Mouse (Mus musculus) heart, embryonic 15.5 days (tissue): ENCODE results near the gene Ola1. TPM values are rescaled to one million over a fixed set of nuclear protein-coding genes. Genes with fewer than 3 reads are reported as not detected.

Experiments
- ATAC-seq: fragments of 200-750 bp; cut with Nextera tagmentation; replicated peaks from 2 replicates; pipeline ENCODE4 v1.8.0; 2017; ENCODE audit warnings: low read depth, moderate TSS enrichment; ENCODE audit not compliant: insufficient number of reproducible peaks, insufficient read depth, low FRiP score
- H3K27ac ChIP-seq: fragments of 300-500 bp; sonication (generic); 2 replicates; pipeline ENCODE4 v1.5.1; 2015; ENCODE audit warnings: mild to moderate bottlenecking, inconsistent platforms
- H3K27me3 ChIP-seq: fragments of 300-500 bp; sonication (generic); 2 replicates; pipeline ENCODE4 v1.6.1; 2015; ENCODE audit warnings: inconsistent platforms
- H3K36me3 ChIP-seq: fragments of 300-500 bp; sonication (generic); 2 replicates; pipeline ENCODE4 v1.6.1; 2015; ENCODE audit warnings: mild to moderate bottlenecking, inconsistent platforms
- H3K4me1 ChIP-seq: fragments of 300-500 bp; sonication (generic); replicated peaks from 2 replicates; pipeline ENCODE4 v1.6.1; 2015; ENCODE audit warnings: inconsistent platforms
- H3K4me2 ChIP-seq: fragments of 300-500 bp; sonication (generic); 2 replicates; pipeline ENCODE4 v1.6.1; 2015; ENCODE audit warnings: inconsistent platforms, mild to moderate bottlenecking, moderate library complexity
- H3K4me3 ChIP-seq: fragments of 300-500 bp; sonication (generic); 2 replicates; pipeline ENCODE4 v1.5.1; 2015; ENCODE audit warnings: mild to moderate bottlenecking, inconsistent platforms
- H3K9ac ChIP-seq: fragments of 300-500 bp; sonication (generic); 2 replicates; pipeline ENCODE4 v1.6.1; 2015; ENCODE audit warnings: mild to moderate bottlenecking, inconsistent platforms
- H3K9me3 ChIP-seq: fragments of 300-500 bp; sonication (generic); replicated peaks from 2 replicates; pipeline ENCODE4 v1.6.1; 2016; ENCODE audit warnings: inconsistent platforms
- WGBS: fragments of 180-500 bp; shearing (Covaris S2); methylation state at CpG from one replicate; pipeline ENCODE4 v1.1.7; 2015; ENCODE audit warnings: mixed read lengths; 5-methylcytosine and 5-hydroxymethylcytosine counted together
- polyA plus RNA-seq: library from polyadenylated mRNA; unstranded; fragments of >200 nt; fragmentation: Nextera tagmentation; extraction: Ambion mirVana; gene quantifications from 2 replicates; pipeline ENCODE4 v1.2.1, GENCODE M21; 2015

The Ola1 gene
- polyA plus RNA-seq, 1 experiment from 2014 or later: 59.2 TPM

DNA sequence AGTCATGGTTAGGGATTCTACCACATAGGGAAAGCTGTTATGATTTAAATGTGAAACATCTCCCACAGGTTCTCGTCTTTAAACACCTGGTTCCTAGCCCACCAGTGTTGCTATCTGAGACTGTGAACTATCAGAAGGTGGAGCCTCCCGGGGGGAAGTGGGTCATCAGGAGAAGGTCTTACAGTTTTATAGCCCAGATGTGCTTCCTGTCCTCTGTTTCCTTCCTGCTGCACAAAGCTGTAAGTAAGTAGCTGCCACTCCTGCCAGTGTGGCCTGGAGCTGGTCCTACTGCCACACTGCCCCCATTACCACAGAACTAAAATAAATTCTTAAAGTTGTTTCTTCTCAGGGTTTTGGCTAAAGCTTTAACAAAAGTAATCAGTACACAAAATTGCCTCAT, 72.6 kb downstream of the Ola1 start:
- 79% methylated on average over 2 of the region's 2 CpGs for WGBS
- Histone ChIP-seq H3K27ac (no peak overlapping the region), H3K4me3 (no peak overlapping the region), H3K4me2 (no peak overlapping the region), H3K9ac (no peak overlapping the region), H3K36me3 (no peaks in the 10 kb centered on the region), H3K9me3 (no peaks in the 10 kb centered on the region), H3K4me1 (no peaks in the 10 kb centered on the region), H3K27me3 (no peaks in the 10 kb centered on the region)
- ATAC-seq: no peak

GRCm38 (mm10) chr2:73143732-73144131, 75.0 kb downstream of the Ola1 start:
- no peak overlapping the region for H3K27ac ChIP-seq
- H3K4me1 ChIP-seq: no peaks in the 10 kb centered on the region
- WGBS: 84% methylated on average over 2 of the region's 2 CpGs
- H3K9ac ChIP-seq: no peak overlapping the region
- H3K4me3 ChIP-seq: no peak overlapping the region
- H3K9me3 ChIP-seq: no peaks in the 10 kb centered on the region
- no peak overlapping the region for H3K4me2 ChIP-seq
- no peaks in the 10 kb centered on the region for H3K36me3 ChIP-seq
- ATAC-seq: no peak
- no peaks in the 10 kb centered on the region for H3K27me3 ChIP-seq

DNA sequence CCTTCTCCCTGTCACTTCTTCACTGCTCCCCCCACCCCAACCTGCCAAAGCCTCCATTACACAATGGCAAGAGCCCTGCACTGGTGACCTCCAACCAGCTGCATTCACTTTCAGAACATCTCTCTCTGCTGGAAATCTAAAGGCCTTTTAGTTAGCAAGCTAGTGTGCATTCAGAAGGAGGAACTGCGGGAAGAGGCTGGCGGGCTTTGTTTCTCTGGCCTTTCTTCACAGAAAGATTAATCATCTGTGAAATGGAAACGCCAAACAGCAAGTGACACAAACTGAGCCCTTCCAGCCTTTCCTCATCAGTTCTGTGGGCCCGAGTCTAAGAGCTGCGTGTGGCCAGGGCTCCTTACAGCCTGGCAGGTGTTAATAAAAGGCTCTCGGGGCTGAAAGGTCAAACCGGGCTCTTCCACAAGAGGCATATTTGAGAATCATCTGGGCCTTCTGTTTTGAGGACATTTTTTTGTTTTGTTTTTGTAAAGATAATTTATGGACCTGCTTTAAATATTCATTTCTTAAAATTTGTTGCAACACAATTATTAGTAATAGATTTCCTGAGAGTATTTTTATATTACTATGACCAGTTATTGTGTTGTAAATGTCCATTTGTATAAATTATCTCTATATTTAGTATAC, 75.8 kb downstream of the Ola1 start:
- no peak for ATAC-seq
- H3K9ac ChIP-seq: no peak overlapping the region
- no peaks in the 10 kb centered on the region for H3K36me3 ChIP-seq
- WGBS: 66% methylated on average over 7 of the region's 7 CpGs
- no peaks in the 10 kb centered on the region for H3K9me3 ChIP-seq
- no peak overlapping the region for H3K4me2 ChIP-seq
- H3K4me3 ChIP-seq: no peak overlapping the region
- no peaks in the 10 kb centered on the region for H3K27me3 ChIP-seq
- H3K27ac ChIP-seq: no peak overlapping the region
- no peaks in the 10 kb centered on the region for H3K4me1 ChIP-seq

GRCm38 (mm10) chr2:73132897-73133296, 85.8 kb downstream of the Ola1 start:
- no peak overlapping the region for H3K4me2 ChIP-seq
- no peak overlapping the region for H3K27ac ChIP-seq
- no peaks in the 10 kb centered on the region for H3K27me3 ChIP-seq
- H3K36me3 ChIP-seq: no peaks in the 10 kb centered on the region
- no peaks in the 10 kb centered on the region for H3K9me3 ChIP-seq
- H3K9ac ChIP-seq: no peak overlapping the region
- H3K4me3 ChIP-seq: no peak overlapping the region
- H3K4me1 ChIP-seq: no peaks in the 10 kb centered on the region
- no peak for ATAC-seq
- 89% methylated on average over 2 of the region's 2 CpGs for WGBS

- 84% methylated on average over 1 of the region's 1 CpGs for WGBS
- H3K27me3 ChIP-seq: no peaks in the 10 kb centered on the region
Observed at GRCm38 (mm10) chr2:73127686-73128085, 91.0 kb downstream of the Ola1 start.

GRCm38 (mm10) chr2:73118781-73119180, 99.9 kb downstream of the Ola1 start:
- Histone ChIP-seq H3K36me3 (no peaks in the 10 kb centered on the region), H3K9ac (no peak overlapping the region), H3K27ac (no peak overlapping the region), H3K9me3 (no peaks in the 10 kb centered on the region), H3K4me1 (no peaks in the 10 kb centered on the region), H3K4me3 (no peak overlapping the region), H3K27me3 (no peaks in the 10 kb centered on the region), H3K4me2 (no peak overlapping the region)
- 87% methylated on average over 2 of the region's 2 CpGs for WGBS
- no peak for ATAC-seq

More at GRCm38 (mm10) chr2:73127686-73128085, 91.0 kb downstream of the Ola1 start:
- Histone ChIP-seq H3K4me2 (no peak overlapping the region), H3K9ac (no peak overlapping the region), H3K4me1 (no peaks in the 10 kb centered on the region), H3K4me3 (no peak overlapping the region), H3K36me3 (no peaks in the 10 kb centered on the region), H3K9me3 (no peaks in the 10 kb centered on the region), H3K27ac (no peak overlapping the region)
- no peak for ATAC-seq

GRCm38 (mm10) chr2:73107089-73107488, 111.6 kb downstream of the Ola1 start:
- Histone ChIP-seq H3K9ac (no peak overlapping the region), H3K36me3 (no peaks in the 10 kb centered on the region), H3K27me3 (no peaks in the 10 kb centered on the region), H3K4me3 (no peak overlapping the region), H3K27ac (no peak overlapping the region), H3K4me1 (no peaks in the 10 kb centered on the region), H3K4me2 (no peak overlapping the region), H3K9me3 (no peaks in the 10 kb centered on the region)
- WGBS: 64% methylated on average over 5 of the region's 5 CpGs
- no peak for ATAC-seq

- H3K4me2 ChIP-seq: no peak overlapping the region
- H3K4me3 ChIP-seq: no peak overlapping the region
- no peak overlapping the region for H3K9ac ChIP-seq
- H3K27me3 ChIP-seq: no peaks in the 10 kb centered on the region
- no peaks in the 10 kb centered on the region for H3K4me1 ChIP-seq
- no peaks in the 10 kb centered on the region for H3K9me3 ChIP-seq
- ATAC-seq: no peak
- H3K27ac ChIP-seq: no peak overlapping the region
- WGBS: 80% methylated on average over 3 of the region's 3 CpGs
- H3K36me3 ChIP-seq: no peaks in the 10 kb centered on the region
Observed at GRCm38 (mm10) chr2:73096491-73096890, 122.2 kb downstream of the Ola1 start.

DNA sequence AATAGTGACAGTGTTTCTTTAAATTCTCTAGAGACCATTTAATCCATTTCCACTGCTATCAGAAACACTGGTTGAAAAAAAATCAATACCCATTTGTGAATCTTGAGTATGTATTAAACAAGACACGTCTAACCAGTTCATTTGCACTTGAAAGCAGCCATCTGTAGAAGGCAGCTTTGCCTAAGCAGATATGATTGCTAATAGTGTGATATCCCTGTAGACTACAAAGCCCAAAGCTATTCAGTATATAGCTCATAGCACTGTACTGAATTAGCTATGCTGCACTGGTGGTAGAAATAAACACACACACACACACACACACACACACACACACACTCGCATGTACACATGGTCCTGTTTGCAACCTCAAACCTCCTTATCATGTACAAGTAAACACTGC, 123.4 kb downstream of the Ola1 start:
- Histone ChIP-seq H3K9me3 (no peaks in the 10 kb centered on the region), H3K36me3 (no peaks in the 10 kb centered on the region), H3K4me2 (no peak overlapping the region), H3K27me3 (no peaks in the 10 kb centered on the region), H3K4me3 (no peak overlapping the region), H3K9ac (no peak overlapping the region), H3K27ac (no peak overlapping the region), H3K4me1 (no peaks in the 10 kb centered on the region)
- 66% methylated on average over 2 of the region's 2 CpGs for WGBS
- no peak for ATAC-seq

GRCm38 (mm10) chr2:73093032-73093431, 125.7 kb downstream of the Ola1 start:
- no peak overlapping the region for H3K9ac ChIP-seq
- H3K27me3 ChIP-seq: no peaks in the 10 kb centered on the region
- H3K9me3 ChIP-seq: no peaks in the 10 kb centered on the region
- H3K36me3 ChIP-seq: no peaks in the 10 kb centered on the region
- no peak overlapping the region for H3K4me3 ChIP-seq
- no peak overlapping the region for H3K27ac ChIP-seq
- H3K4me1 ChIP-seq: peaks cover 6% of the 10 kb centered on the region; the same call in 1 of the 2 replicates
- no peak for ATAC-seq
- H3K4me2 ChIP-seq: no peak overlapping the region
- 71% methylated on average over 6 of the region's 6 CpGs for WGBS

- H3K4me2 ChIP-seq: no peak overlapping the region
- no peaks in the 10 kb centered on the region for H3K36me3 ChIP-seq
- H3K4me3 ChIP-seq: no peak overlapping the region
- H3K27ac ChIP-seq: no peak overlapping the region
- H3K9me3 ChIP-seq: no peaks in the 10 kb centered on the region
- no peaks in the 10 kb centered on the region for H3K27me3 ChIP-seq
- peaks cover 6% of the 10 kb centered on the region; the same call in 1 of the 2 replicates for H3K4me1 ChIP-seq
- no peak overlapping the region for H3K9ac ChIP-seq
- 78% methylated on average over 8 of the region's 8 CpGs for WGBS
- ATAC-seq: no peak
Observed at GRCm38 (mm10) chr2:73091302-73091701, 127.4 kb downstream of the Ola1 start.

DNA sequence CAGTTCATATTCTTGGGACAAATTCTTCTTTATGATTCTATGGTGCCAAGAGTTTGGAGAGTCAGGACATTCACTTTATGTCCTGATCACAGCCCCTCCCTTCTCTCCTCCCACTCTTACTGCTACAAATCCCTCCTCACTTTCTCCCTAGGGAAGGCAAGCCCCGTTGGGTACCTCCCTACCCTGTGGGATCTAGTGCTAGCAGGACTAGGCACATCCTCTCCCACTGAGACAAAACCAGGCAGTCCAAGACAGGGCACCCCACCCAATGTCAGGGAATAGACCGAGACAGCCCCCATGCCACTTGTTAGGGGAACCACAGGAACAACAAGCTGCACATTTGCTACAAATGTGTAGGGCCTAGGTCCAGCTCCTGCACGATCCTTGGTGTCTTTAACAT, 131.1 kb downstream of the Ola1 start:
- H3K9me3 ChIP-seq: no peaks in the 10 kb centered on the region
- no peak for ATAC-seq
- no peak overlapping the region for H3K27ac ChIP-seq
- 69% methylated on average over 3 of the region's 3 CpGs for WGBS
- H3K4me3 ChIP-seq: no peak overlapping the region
- H3K9ac ChIP-seq: no peak overlapping the region
- no peaks in the 10 kb centered on the region for H3K27me3 ChIP-seq
- no peak overlapping the region for H3K4me2 ChIP-seq
- peaks cover 20% of the 10 kb centered on the region for H3K4me1 ChIP-seq
- H3K36me3 ChIP-seq: no peaks in the 10 kb centered on the region
